Comparison of ENCODE assay signal across 23 mouse cellular contexts in genomic region chr1:71594268-71594667, GRCm38 (mm10). TPM values are rescaled to one million over a fixed set of nuclear protein-coding genes. Genes with fewer than 3 reads are reported as not detected.
A peak's percentile ranks its signal among the peaks of the same experiment; 100 is the strongest.
DNase-seq lines count a peak whose midpoint lies in the region; ATAC-seq and TF ChIP-seq lines count a peak whose summit lies in the region.
"Had no signal": no experiment of that assay in that cellular context is flagged by ENCODE, and none has a peak within 500 bp of the region (broad histone marks: within the 10 kb centered on the region; RNA-seq: fewer than 3 reads in every experiment).

No protein-coding gene starts in this region.

- TF ChIP-seq RAD21 in CH12.LX (IDR thresholded peaks at IDR 0.05; ENCODE audit: low read depth, low read length): no peak

- no peak for TF ChIP-seq CTCF in CH12.LX (conservative IDR thresholded peaks at IDR 0.05 in 1 of 2, IDR thresholded peaks at IDR 0.05 in 1 of 2; ENCODE audit: low read depth in 2 of 2, low read length in 2 of 2)

- peaks cover 0 to 10% of the 10 kb centered on the region in 2 experiments; a peak in 2 of 4 replicates for H3K4me1 ChIP-seq in CH12.LX (ENCODE audit: control insufficient read depth in 1 of 2, insufficient read depth in 2 of 2)
- H3K4me1 ChIP-seq in hindbrain, embryonic 14.5 days (replicated peaks; ENCODE audit: control insufficient read depth, insufficient read depth, low read length): no peaks in the 10 kb centered on the region
- H3K4me1 ChIP-seq: embryonic facial prominence, embryonic 10.5 days; embryonic facial prominence, embryonic 12.5 days; forebrain, embryonic 13.5 days; forebrain, embryonic 15.5 days had no signal

- peak; percentile 8 for DNase-seq in thymus, postnatal 0 days (ENCODE audit: low spot score)
- DNase-seq in thymus, postnatal 36 days: no peak
- peak; percentile 72 for DNase-seq in CH12.LX (ENCODE audit: extremely low read depth)
- DNase-seq in lung, postnatal 14 days: no peak
- no peak for DNase-seq in hindbrain, embryonic 14.5 days (ENCODE audit: low spot score)
- DNase-seq in gastrocnemius, adult 8-10 months (ENCODE audit: low spot score in 2 of 2): no peak
- DNase-seq: adrenal gland, adult 2 months; adrenal gland, postnatal 10 days; adrenal gland, postnatal 25 days; cerebellum, adult 11 months; cerebellum, adult 18-20 months; cerebellum, adult 8-10 months; cerebellum, adult 9-11 months; cerebellum, postnatal 14 days; cerebellum, postnatal 36 days; forebrain, postnatal 0 days had no signal

- no peaks in the 10 kb centered on the region for H3K79me2 ChIP-seq in CH12.LX (replicated peaks; ENCODE audit: control insufficient read depth, extremely low read depth, insufficient read depth, poor library complexity, severe bottlenecking)

- peaks cover 18% of the 10 kb centered on the region for H3K27me3 ChIP-seq in CH12.LX (replicated peaks)
- no peaks in the 10 kb centered on the region for H3K27me3 ChIP-seq in hindbrain, embryonic 14.5 days (ENCODE audit: control insufficient read depth, insufficient read depth, low read length)
- H3K27me3 ChIP-seq: embryonic facial prominence, embryonic 12.5 days; forebrain, embryonic 13.5 days; forebrain, embryonic 15.5 days had no signal

- no peak overlapping the region for H3K9ac ChIP-seq in CH12.LX (ENCODE audit: insufficient read depth, low read depth)
- no peak overlapping the region for H3K9ac ChIP-seq in hindbrain, embryonic 14.5 days
- H3K9ac ChIP-seq: embryonic facial prominence, embryonic 12.5 days; forebrain, embryonic 13.5 days; forebrain, embryonic 15.5 days; forebrain, postnatal 0 days had no signal

- ATAC-seq in granulocyte monocyte progenitor cell, adult 5-6 weeks (replicated peaks; ENCODE audit: poor library complexity, severe bottlenecking): peak; percentile 68
- no peak for ATAC-seq in hindbrain, embryonic 14.5 days (ENCODE audit: low FRiP score)
- ATAC-seq: CD4-positive, CD25-positive, alpha-beta regulatory T cell, adult 4 months; forebrain, embryonic 13.5 days; forebrain, embryonic 15.5 days; forebrain, postnatal 0 days had no signal

- no peak overlapping the region for H3K4me2 ChIP-seq in CH12.LX (ENCODE audit: insufficient read depth, low read depth, poor library complexity, severe bottlenecking)
- H3K4me2 ChIP-seq in hindbrain, embryonic 14.5 days (replicated peaks): no peak overlapping the region
- H3K4me2 ChIP-seq: embryonic facial prominence, embryonic 12.5 days; forebrain, embryonic 13.5 days; forebrain, embryonic 15.5 days had no signal

- WGBS in hindbrain, embryonic 14.5 days: 94% methylated on average over 2 of the region's 2 CpGs

- peaks cover 12% of the 10 kb centered on the region for H3K9me3 ChIP-seq in CH12.LX (replicated peaks; ENCODE audit: low read length)
- no peaks in the 10 kb centered on the region for H3K9me3 ChIP-seq in hindbrain, embryonic 14.5 days (ENCODE audit: control insufficient read depth, low read length)
- H3K9me3 ChIP-seq: embryonic facial prominence, embryonic 10.5 days; embryonic facial prominence, embryonic 12.5 days; forebrain, embryonic 13.5 days; forebrain, embryonic 15.5 days had no signal

- no peaks in the 10 kb centered on the region for H3K36me3 ChIP-seq in CH12.LX (replicated peaks in 1 of 2; ENCODE audit: control insufficient read depth in 1 of 2, insufficient read depth in 1 of 2, low read length in 1 of 2)
- H3K36me3 ChIP-seq in hindbrain, embryonic 14.5 days (replicated peaks; ENCODE audit: control insufficient read depth, insufficient read depth): peaks cover 25% of the 10 kb centered on the region

- no peak overlapping the region for H3K27ac ChIP-seq in CH12.LX (ENCODE audit: insufficient read depth, low read depth)
- no peak overlapping the region for H3K27ac ChIP-seq in hindbrain, embryonic 14.5 days
- H3K27ac ChIP-seq: embryonic facial prominence, embryonic 10.5 days; embryonic facial prominence, embryonic 12.5 days; forebrain, embryonic 13.5 days; forebrain, embryonic 15.5 days had no signal

- in situ Hi-C loops in CH12.LX (cut with MboI; ENCODE audit: low pct_ligation_motif_present, low pct_unique_long_range_greater_than_20kb, low sequenced_read_pairs): no loop called here

- dilution Hi-C loops in CH12.LX (cut with MboI; ENCODE audit: extremely low pct_ligation_motif_present, extremely low pct_unique_long_range_greater_than_20kb, low sequenced_read_pairs): no loop called here

- no peak overlapping the region for H3K4me3 ChIP-seq in CH12.LX (replicated peaks in 1 of 3; ENCODE audit: low read depth in 2 of 3, low read length in 2 of 3, poor library complexity in 1 of 3)
- no peak overlapping the region for H3K4me3 ChIP-seq in hindbrain, embryonic 14.5 days (replicated peaks; ENCODE audit: low read length)
- H3K4me3 ChIP-seq: embryonic facial prominence, embryonic 10.5 days; embryonic facial prominence, embryonic 12.5 days; forebrain, embryonic 13.5 days; forebrain, embryonic 15.5 days had no signal

- peak; percentile 57; the same call in 1 of the 2 replicates for TF ChIP-seq EP300 in CH12.LX (IDR thresholded peaks at IDR 0.05; ENCODE audit: low read length)

- TF ChIP-seq POLR2A in CH12.LX (IDR thresholded peaks at IDR 0.05; ENCODE audit: low read depth, low read length): no peak

TF ChIP-seq in CH12.LX, 34 proteins besides CTCF, POLR2A, EP300 and RAD21:
- TF ChIP-seq CHD2 (IDR thresholded peaks at IDR 0.05; ENCODE audit: low read length) (no peak), MEF2A (IDR thresholded peaks at IDR 0.05; ENCODE audit: borderline replicate concordance, low read depth, low read length) (no peak), SIN3A (IDR thresholded peaks at IDR 0.05; ENCODE audit: low read length) (no peak), NELFE (IDR thresholded peaks at IDR 0.05; ENCODE audit: low read depth, low read length) (no peak), ZNF384 (IDR thresholded peaks at IDR 0.05; ENCODE audit: low read depth, low read length) (peak; percentile 88), BHLHE40 (IDR thresholded peaks at IDR 0.05; ENCODE audit: low read depth, low read length) (peak; percentile 68), ELF1 (IDR thresholded peaks at IDR 0.05; ENCODE audit: low read depth, low read length) (no peak), CHD1 (IDR thresholded peaks at IDR 0.05; ENCODE audit: low read depth, low read length) (no peak), KAT2A (IDR thresholded peaks at IDR 0.05; ENCODE audit: insufficient replicate concordance, low read length) (no peak), MAFK (IDR thresholded peaks at IDR 0.05; ENCODE audit: insufficient replicate concordance, low read length) (peak; percentile 85), USF1 (IDR thresholded peaks at IDR 0.05; ENCODE audit: low read depth, low read length) (no peak), TBP (conservative IDR thresholded peaks at IDR 0.05; ENCODE audit: low read depth, low read length) (no peak), IRF4 (IDR thresholded peaks at IDR 0.05; ENCODE audit: low read depth, low read length) (peak; percentile 59; the same call in 1 of the 2 replicates)

RNA-seq across cellular contexts. Expression of gene Atic, which starts 37.3 kb away (rescaled TPM):
- 80.8 and 92.4 TPM in 2 replicates for polyA plus RNA-seq in thymus, postnatal 0 days (2015; fragmentation: Nextera tagmentation; extraction: Ambion mirVana)
- total RNA-seq in CH12.LX (2012; rRNA removed): 123 and 179 TPM in 2 replicates
- total RNA-seq in CH12.LX (2014; rRNA removed): 185 and 187 TPM in 2 replicates
- 220 and 223 TPM in 2 replicates for polyA plus RNA-seq in CH12.LX (2012; ENCODE audit: insufficient read length, low read depth)
- total RNA-seq in granulocyte monocyte progenitor cell, adult 5-6 weeks (2014; fragmentation: Nextera tagmentation): 89.3 and 116 TPM in 2 replicates
- total RNA-seq in granulocyte monocyte progenitor cell, adult 5-6 weeks (2017): 166 and 206 TPM in 2 replicates
- polyA plus RNA-seq in hindbrain, embryonic 14.5 days (2014; fragmentation: Nextera tagmentation; extraction: Ambion mirVana): 33.1 and 37.9 TPM in 2 replicates
- 10 to 100 TPM; 23.2 to 29.8 (median 25.6) TPM for total RNA-seq in gastrocnemius, adult 8-10 months (2022)

RNA-seq across cellular contexts. Expression of gene Fn1, which starts 58.7 kb away (rescaled TPM):
- 34.2 and 39.1 TPM in 2 replicates for polyA plus RNA-seq in thymus, postnatal 0 days (2015; fragmentation: Nextera tagmentation; extraction: Ambion mirVana)
- total RNA-seq in CH12.LX (2012; rRNA removed) (0.13 and 0.17 TPM in 2 replicates), CH12.LX (2014; rRNA removed) (not detected in 2 replicates)
- 0.20 and 0.49 TPM in 2 replicates for polyA plus RNA-seq in CH12.LX (2012; ENCODE audit: insufficient read length, low read depth)
- 4.5 and 10.9 TPM in 2 replicates for total RNA-seq in granulocyte monocyte progenitor cell, adult 5-6 weeks (2014; fragmentation: Nextera tagmentation)
- 7.2 and 9.3 TPM in 2 replicates for total RNA-seq in granulocyte monocyte progenitor cell, adult 5-6 weeks (2017)
- polyA plus RNA-seq in hindbrain, embryonic 14.5 days (2014; fragmentation: Nextera tagmentation; extraction: Ambion mirVana): 33.6 and 39.5 TPM in 2 replicates
- 10 to 100 TPM; 18.4 to 36.6 (median 23.6) TPM for total RNA-seq in gastrocnemius, adult 8-10 months (2022)
- total RNA-seq: MEL had no signal

Comparison
In these comparisons a context has a peak if more than half of its experiments do, and no peak if none do; other contexts are left out.
1. DNase-seq: peak in thymus, postnatal 0 days (single experiment) and CH12.LX (single experiment); none in thymus, postnatal 36 days (0 of 2), lung, postnatal 14 days (single experiment), hindbrain, embryonic 14.5 days (single experiment) and gastrocnemius, adult 8-10 months (0 of 2).
2. RNA of gene Fn1, which starts 58.7 kb away (total RNA-seq): 18.4 to 36.6 TPM in gastrocnemius, adult 8-10 months and 4.5 to 10.9 TPM in granulocyte monocyte progenitor cell, adult 5-6 weeks; 0.13 to 0.17 TPM in CH12.LX; every median in the first group is over 4 times any median in the second.